Comparison of ENCODE assay signal across 14 mouse cellular contexts in genomic region chr11:76279971-76280370, GRCm38 (mm10). TPM values are rescaled to one million over a fixed set of nuclear protein-coding genes. Genes with fewer than 3 reads are reported as not detected.
DNase-seq lines count a peak whose midpoint lies in the region; ATAC-seq and TF ChIP-seq lines count a peak whose summit lies in the region.
"Had no signal": no experiment of that assay in that cellular context is flagged by ENCODE, and none has a peak within 500 bp of the region (broad histone marks: within the 10 kb centered on the region; RNA-seq: fewer than 3 reads in every experiment).

No protein-coding gene starts in this region.

- no peak overlapping the region for H3K9ac ChIP-seq in forebrain, embryonic 13.5 days
- no peak overlapping the region for H3K9ac ChIP-seq in forebrain, embryonic 14.5 days (ENCODE audit: low read length)
- H3K9ac ChIP-seq in lung, embryonic 15.5 days = no peak overlapping the region
- H3K9ac ChIP-seq in hindbrain, embryonic 15.5 days = no peak overlapping the region
- H3K9ac ChIP-seq: liver, embryonic 13.5 days had no signal

- 40% methylated on average over 2 of the region's 2 CpGs for WGBS in forebrain, embryonic 13.5 days
- 34% methylated on average over 2 of the region's 2 CpGs for WGBS in forebrain, embryonic 14.5 days
- 55% methylated on average over 2 of the region's 2 CpGs for WGBS in lung, embryonic 15.5 days
- WGBS in lung, adult 2 months = 56% methylated on average over 2 of the region's 2 CpGs
- 70% methylated on average over 2 of the region's 2 CpGs for whole genome bisulfite sequencing in hindbrain, embryonic 15.5 days
- 70% methylated on average over 2 of the region's 2 CpGs for WGBS in limb, embryonic 10.5 days

- no peak for TF ChIP-seq POLR2A in lung, adult 2 months (IDR thresholded peaks at IDR 0.05; ENCODE audit: borderline replicate concordance, extremely low read depth, low read depth, low read length)

- no peak overlapping the region for H3K4me2 ChIP-seq in forebrain, embryonic 13.5 days
- no peak overlapping the region for H3K4me2 ChIP-seq in forebrain, embryonic 14.5 days (ENCODE audit: low read length)
- no peak overlapping the region for H3K4me2 ChIP-seq in lung, embryonic 15.5 days
- no peak overlapping the region for H3K4me2 ChIP-seq in hindbrain, embryonic 15.5 days
- H3K4me2 ChIP-seq: heart, embryonic 11.5 days; liver, embryonic 13.5 days; midbrain, embryonic 11.5 days had no signal

- peak overlapping the region; percentile 35 for H3K27ac ChIP-seq in forebrain, embryonic 13.5 days
- H3K27ac ChIP-seq in forebrain, embryonic 14.5 days (ENCODE audit: low read depth, low read length) = no peak overlapping the region
- 0 out of 2 replicates have a peak overlapping the region, but pooled peaks have one; percentile 33 for H3K27ac ChIP-seq in lung, embryonic 15.5 days
- peak overlapping the region; percentile 62; the same call in 1 of the 2 replicates for H3K27ac ChIP-seq in hindbrain, embryonic 15.5 days (replicated peaks)
- H3K27ac ChIP-seq in limb, embryonic 10.5 days = peak overlapping the region; percentile 38; the same call in 1 of the 2 replicates
- H3K27ac ChIP-seq: liver, embryonic 13.5 days had no signal

- TF ChIP-seq CTCF in lung, adult 2 months (IDR thresholded peaks at IDR 0.05; ENCODE audit: insufficient read depth, low read length) = no peak

- no peak for ATAC-seq in forebrain, embryonic 13.5 days
- ATAC-seq in forebrain, embryonic 14.5 days = no peak
- ATAC-seq in lung, embryonic 15.5 days (ENCODE audit: borderline replicate concordance, extremely low read depth, low FRiP score, low TSS enrichment) = no peak
- no peak for ATAC-seq in hindbrain, embryonic 15.5 days (ENCODE audit: low FRiP score, low read depth)
- ATAC-seq: activated CD4-positive, CD25-positive, alpha-beta regulatory T cell, adult 4 months; intestine, postnatal 0 days had no signal

- peaks cover 15% of the 10 kb centered on the region for H3K4me1 ChIP-seq in forebrain, embryonic 13.5 days
- H3K4me1 ChIP-seq in forebrain, embryonic 14.5 days (ENCODE audit: control insufficient read depth, insufficient read depth, low read length) = peaks cover 5% of the 10 kb centered on the region
- peaks cover 7% of the 10 kb centered on the region; the same call in 1 of the 2 replicates for H3K4me1 ChIP-seq in lung, embryonic 15.5 days
- H3K4me1 ChIP-seq in lung, adult 2 months (ENCODE audit: control insufficient read depth, insufficient read depth, low read length) = no peaks in the 10 kb centered on the region
- H3K4me1 ChIP-seq in hindbrain, embryonic 15.5 days (replicated peaks) = peaks cover 19% of the 10 kb centered on the region
- peaks cover 23% of the 10 kb centered on the region for H3K4me1 ChIP-seq in limb, embryonic 10.5 days
- H3K4me1 ChIP-seq: liver, embryonic 13.5 days had no signal

- H3K4me3 ChIP-seq in forebrain, embryonic 13.5 days = no peak overlapping the region
- H3K4me3 ChIP-seq in forebrain, embryonic 14.5 days (ENCODE audit: low read depth, low read length) = no peak overlapping the region
- H3K4me3 ChIP-seq in lung, embryonic 15.5 days = no peak overlapping the region
- H3K4me3 ChIP-seq in lung, adult 2 months (replicated peaks; ENCODE audit: extremely low read depth, low read depth, low read length) = no peak overlapping the region
- H3K4me3 ChIP-seq in hindbrain, embryonic 15.5 days = no peak overlapping the region
- H3K4me3 ChIP-seq in limb, embryonic 10.5 days = no peak overlapping the region
- H3K4me3 ChIP-seq: liver, embryonic 13.5 days had no signal

- H3K9me3 ChIP-seq in forebrain, embryonic 13.5 days (replicated peaks) = no peaks in the 10 kb centered on the region
- H3K9me3 ChIP-seq in forebrain, embryonic 14.5 days (replicated peaks; ENCODE audit: control insufficient read depth, low read length) = no peaks in the 10 kb centered on the region
- no peaks in the 10 kb centered on the region for H3K9me3 ChIP-seq in lung, embryonic 15.5 days
- no peaks in the 10 kb centered on the region for H3K9me3 ChIP-seq in hindbrain, embryonic 15.5 days
- H3K9me3 ChIP-seq in limb, embryonic 10.5 days (replicated peaks) = no peaks in the 10 kb centered on the region
- H3K9me3 ChIP-seq: liver, embryonic 13.5 days had no signal

- no peak for DNase-seq in forebrain, embryonic 14.5 days (ENCODE audit: low spot score)
- DNase-seq in lung, adult 2 months = no peak
- no peak for DNase-seq in limb, embryonic 10.5 days (ENCODE audit: low spot score)
- DNase-seq in left cerebral cortex, adult 8-10 months (ENCODE audit: low spot score in 2 of 2) = no peak
- no peak for DNase-seq in urinary bladder, postnatal 36 days (ENCODE audit: low spot score in 2 of 2)
- DNase-seq: gastrocnemius, postnatal 10 days; liver, embryonic 13.5 days had no signal

- peaks cover 8% of the 10 kb centered on the region; the same call in 1 of the 2 replicates for H3K36me3 ChIP-seq in forebrain, embryonic 13.5 days (ENCODE audit: poor library complexity, severe bottlenecking)
- no peaks in the 10 kb centered on the region for H3K36me3 ChIP-seq in forebrain, embryonic 14.5 days (ENCODE audit: control insufficient read depth, insufficient read depth, low read length)
- no peaks in the 10 kb centered on the region for H3K36me3 ChIP-seq in lung, embryonic 15.5 days
- H3K36me3 ChIP-seq in hindbrain, embryonic 15.5 days = no peaks in the 10 kb centered on the region
- H3K36me3 ChIP-seq in limb, embryonic 10.5 days = peaks cover 29% of the 10 kb centered on the region
- H3K36me3 ChIP-seq: liver, embryonic 13.5 days had no signal

- no peaks in the 10 kb centered on the region for H3K27me3 ChIP-seq in forebrain, embryonic 13.5 days
- H3K27me3 ChIP-seq in forebrain, embryonic 14.5 days (replicated peaks; ENCODE audit: control insufficient read depth, insufficient read depth, low read length) = no peaks in the 10 kb centered on the region
- H3K27me3 ChIP-seq in lung, embryonic 15.5 days = no peaks in the 10 kb centered on the region
- H3K27me3 ChIP-seq in hindbrain, embryonic 15.5 days = no peaks in the 10 kb centered on the region
- H3K27me3 ChIP-seq in limb, embryonic 10.5 days (ENCODE audit: low read depth, poor library complexity, severe bottlenecking) = no peaks in the 10 kb centered on the region
- H3K27me3 ChIP-seq: liver, embryonic 13.5 days had no signal

RNA-seq across cellular contexts. Expression of gene Glod4, which starts 36.4 kb away (rescaled TPM):
- polyA plus RNA-seq in forebrain, embryonic 13.5 days (2015; fragmentation: Nextera tagmentation; extraction: Ambion mirVana) = 129 and 133 TPM in 2 replicates
- 137 and 144 TPM in 2 replicates for polyA plus RNA-seq in forebrain, embryonic 14.5 days (2014; fragmentation: Nextera tagmentation; extraction: Ambion mirVana)
- polyA plus RNA-seq in lung, embryonic 15.5 days (2015; fragmentation: Nextera tagmentation; extraction: Ambion mirVana) = 128 and 138 TPM in 2 replicates
- polyA plus RNA-seq in lung, adult 2 months (2012; rRNA removed) = 5.9 and 11.9 TPM in 2 replicates
- polyA plus RNA-seq in hindbrain, embryonic 15.5 days (2015; fragmentation: Nextera tagmentation; extraction: Ambion mirVana) = 119 and 120 TPM in 2 replicates
- polyA plus RNA-seq in limb, embryonic 10.5 days (2016; fragmentation: Nextera tagmentation; extraction: Ambion mirVana) = 139 and 140 TPM in 2 replicates
- 10 to 100 TPM; 57.4 to 69.0 (median 60.8) TPM for total RNA-seq in left cerebral cortex, adult 8-10 months (2022)

RNA-seq across cellular contexts. Expression of gene Mrm3, which starts 36.5 kb away (rescaled TPM):
- 20.4 and 23.8 TPM in 2 replicates for polyA plus RNA-seq in forebrain, embryonic 13.5 days (2015; fragmentation: Nextera tagmentation; extraction: Ambion mirVana)
- 21.6 and 23.8 TPM in 2 replicates for polyA plus RNA-seq in forebrain, embryonic 14.5 days (2014; fragmentation: Nextera tagmentation; extraction: Ambion mirVana)
- 21.8 and 22.4 TPM in 2 replicates for polyA plus RNA-seq in lung, embryonic 15.5 days (2015; fragmentation: Nextera tagmentation; extraction: Ambion mirVana)
- 3.3 and 3.6 TPM in 2 replicates for polyA plus RNA-seq in lung, adult 2 months (2012; rRNA removed)
- polyA plus RNA-seq in hindbrain, embryonic 15.5 days (2015; fragmentation: Nextera tagmentation; extraction: Ambion mirVana) = 23.8 and 26.6 TPM in 2 replicates
- 29.5 and 33.0 TPM in 2 replicates for polyA plus RNA-seq in limb, embryonic 10.5 days (2016; fragmentation: Nextera tagmentation; extraction: Ambion mirVana)
- 10 to 100 TPM; 12.5 to 19.1 (median 18.6) TPM for total RNA-seq in left cerebral cortex, adult 8-10 months (2022)
